Mouse (Mus musculus) stomach, embryonic 16.5 days (tissue): ENCODE measurements around the gene Tomm7. TPM values are rescaled to one million over a fixed set of nuclear protein-coding genes. Genes with fewer than 3 reads are reported as not detected.
"Not testable (repeated sequence)": the region's sequence is repeated elsewhere in the genome, so short reads cannot be mapped to it uniquely, and the experiment has no call there.

Experiments
- ATAC-seq: fragments of 200-750 bp; cut with Nextera tagmentation; 2 replicates; pipeline ENCODE4 v1.8.0; 2017; ENCODE audit warnings: moderate number of reproducible peaks, moderate TSS enrichment; ENCODE audit not compliant: insufficient read depth, low FRiP score
- H3K27ac ChIP-seq: fragments of 300-500 bp; sonication (generic); 2 replicates; pipeline ENCODE4 v1.5.1; 2014; ENCODE audit warnings: low read length
- H3K27me3 ChIP-seq: fragments of 300-500 bp; sonication (generic); 2 replicates; pipeline ENCODE4 v1.6.1; 2014; ENCODE audit warnings: low read length, control low read depth, mixed read lengths; ENCODE audit not compliant: control insufficient read depth, insufficient read depth
- H3K36me3 ChIP-seq: fragments of 300-500 bp; sonication (generic); 2 replicates; pipeline ENCODE4 v1.6.1; 2014; ENCODE audit warnings: low read length; ENCODE audit not compliant: control insufficient read depth, insufficient read depth
- H3K4me1 ChIP-seq: fragments of 300-500 bp; sonication (generic); 2 replicates; pipeline ENCODE4 v1.6.1; 2014; ENCODE audit warnings: low read length, control low read depth, mixed read lengths; ENCODE audit not compliant: control insufficient read depth, insufficient read depth
- H3K4me2 ChIP-seq: fragments of 300-500 bp; sonication (generic); 2 replicates; pipeline ENCODE4 v1.6.1; 2014; ENCODE audit warnings: low read depth, low read length, mixed read lengths
- H3K4me3 ChIP-seq: fragments of 300-500 bp; sonication (generic); replicated peaks from 2 replicates; pipeline ENCODE4 v1.5.1; 2014; ENCODE audit warnings: mild to moderate bottlenecking, low read length
- H3K9ac ChIP-seq: fragments of 300-500 bp; sonication (generic); 2 replicates; pipeline ENCODE4 v1.6.1; 2014; ENCODE audit warnings: low read length
- H3K9me3 ChIP-seq: fragments of 300-500 bp; sonication (generic); replicated peaks from 2 replicates; pipeline ENCODE4 v1.6.1; 2016; ENCODE audit warnings: low read length, control low read depth; ENCODE audit not compliant: control insufficient read depth
- WGBS: fragments of 180-500 bp; shearing (Covaris S2); extraction: QIAGEN DNeasy Blood & Tissue Kit; methylation state at CpG from one replicate; pipeline ENCODE4 v1.1.7; 2014; 5-methylcytosine and 5-hydroxymethylcytosine counted together
- polyA plus RNA-seq: library from polyadenylated mRNA; unstranded; fragments of >200 nt; fragmentation: Nextera tagmentation; extraction: Ambion mirVana; gene quantifications from 2 replicates; pipeline ENCODE4 v1.2.1, GENCODE M21; 2015

Gene Tomm7
- 106 and 120 TPM in 2 replicates for polyA plus RNA-seq

GRCm38 (mm10) chr5:23843674-23844530 lies at the start of gene Tomm7:
Gene Tomm7, minus strand, starts transcription at chr5:23844161.
- no peaks in the 10 kb centered on the region for H3K36me3 ChIP-seq
- peak; percentile 97 for ATAC-seq
- H3K4me1 ChIP-seq: peaks cover 5% of the 10 kb centered on the region
- under 1% methylated on average over 44 of the region's 44 CpGs for WGBS
- peak within 1 kb of the TSS; percentile 87 for H3K9ac ChIP-seq
- H3K4me2 ChIP-seq: peak within 1 kb of the TSS; percentile 86
- peak within 1 kb of the TSS; percentile 86 for H3K27ac ChIP-seq
- no peaks in the 10 kb centered on the region for H3K27me3 ChIP-seq
- H3K9me3 ChIP-seq: no peaks in the 10 kb centered on the region
- H3K4me3 ChIP-seq: peak within 1 kb of the TSS; percentile 90

GRCm38 (mm10) chr5:23893156-23893863 lies 49.3 kb upstream of the Tomm7 start:
- H3K36me3 ChIP-seq: no peaks in the 10 kb centered on the region

GRCm38 (mm10) chr5:23890734-23891133 lies 46.8 kb upstream of the Tomm7 start:
- H3K36me3 ChIP-seq: no peaks in the 10 kb centered on the region
- H3K9me3 ChIP-seq: no peaks in the 10 kb centered on the region
- no peak for ATAC-seq

More at GRCm38 (mm10) chr5:23893156-23893863, 49.3 kb upstream of the Tomm7 start:
- Histone ChIP-seq H3K9ac (no peak overlapping the region), H3K4me2 (no peak overlapping the region), H3K4me3 (no peak overlapping the region), H3K27ac (no peak overlapping the region), H3K27me3 (no peaks in the 10 kb centered on the region), H3K4me1 (no peaks in the 10 kb centered on the region), H3K9me3 (no peaks in the 10 kb centered on the region)
- WGBS: 71% methylated on average over 5 of the region's 5 CpGs
- ATAC-seq: no peak

GRCm38 (mm10) chr5:23889461-23889860 lies 45.5 kb upstream of the Tomm7 start:
- H3K36me3 ChIP-seq: no peaks in the 10 kb centered on the region
- WGBS: 66% methylated on average over 4 of the region's 4 CpGs
- no peaks in the 10 kb centered on the region for H3K9me3 ChIP-seq
- no peak for ATAC-seq
- no peak overlapping the region for H3K4me3 ChIP-seq
- H3K27me3 ChIP-seq: no peaks in the 10 kb centered on the region
- no peak overlapping the region for H3K4me2 ChIP-seq
- no peak overlapping the region for H3K9ac ChIP-seq
- no peaks in the 10 kb centered on the region for H3K4me1 ChIP-seq
- H3K27ac ChIP-seq: no peak overlapping the region

More at GRCm38 (mm10) chr5:23890734-23891133, 46.8 kb upstream of the Tomm7 start:
- Histone ChIP-seq H3K27ac (no peak overlapping the region), H3K27me3 (no peaks in the 10 kb centered on the region), H3K4me2 (no peak overlapping the region), H3K4me1 (no peaks in the 10 kb centered on the region), H3K4me3 (no peak overlapping the region), H3K9ac (no peak overlapping the region)
- 41% methylated on average over 10 of the region's 10 CpGs for WGBS

GRCm38 (mm10) chr5:23887111-23887510 lies 43.1 kb upstream of the Tomm7 start:
- Histone ChIP-seq H3K9me3 (no peaks in the 10 kb centered on the region), H3K4me1 (no peaks in the 10 kb centered on the region), H3K36me3 (no peaks in the 10 kb centered on the region), H3K27ac (no peak overlapping the region), H3K9ac (no peak overlapping the region), H3K4me3 (no peak overlapping the region), H3K27me3 (no peaks in the 10 kb centered on the region), H3K4me2 (no peak overlapping the region)
- no peak for ATAC-seq
- 57% methylated on average over 3 of the region's 3 CpGs for WGBS

- Histone ChIP-seq H3K9me3 (no peaks in the 10 kb centered on the region), H3K9ac (no peak overlapping the region), H3K27me3 (no peaks in the 10 kb centered on the region), H3K27ac (no peak overlapping the region), H3K4me2 (no peak overlapping the region), H3K36me3 (no peaks in the 10 kb centered on the region), H3K4me3 (no peak overlapping the region), H3K4me1 (no peaks in the 10 kb centered on the region)
- no peak for ATAC-seq
- 48% methylated on average over 5 of the region's 5 CpGs for WGBS
Measured at GRCm38 (mm10) chr5:23874457-23874856, 30.5 kb upstream of the Tomm7 start.

- Histone ChIP-seq H3K27ac (no peak overlapping the region), H3K4me2 (no peak overlapping the region), H3K9ac (no peak overlapping the region), H3K9me3 (no peaks in the 10 kb centered on the region), H3K27me3 (no peaks in the 10 kb centered on the region), H3K36me3 (no peaks in the 10 kb centered on the region), H3K4me1 (no peaks in the 10 kb centered on the region), H3K4me3 (no peak overlapping the region)
- 77% methylated on average over 6 of the region's 6 CpGs for WGBS
- no peak for ATAC-seq
Measured at GRCm38 (mm10) chr5:23872586-23872985, 28.6 kb upstream of the Tomm7 start.

- H3K4me1 ChIP-seq, H3K9ac ChIP-seq, ATAC-seq, H3K4me3 ChIP-seq, H3K4me2 ChIP-seq, H3K9me3 ChIP-seq, H3K27ac ChIP-seq, H3K27me3 ChIP-seq, H3K36me3 ChIP-seq: not testable (repeated sequence)
- 81% methylated on average over 2 of the region's 2 CpGs for WGBS
Measured at GRCm38 (mm10) chr5:23871323-23871722, 27.4 kb upstream of the Tomm7 start.

- H3K9ac ChIP-seq: no peak overlapping the region
- H3K4me3 ChIP-seq: no peak overlapping the region
- no peak overlapping the region for H3K4me2 ChIP-seq
- H3K9me3 ChIP-seq: no peaks in the 10 kb centered on the region
- no peaks in the 10 kb centered on the region for H3K27me3 ChIP-seq
- 91% methylated on average over 5 of the region's 5 CpGs for WGBS
- peaks cover 16% of the 10 kb centered on the region for H3K4me1 ChIP-seq
- H3K27ac ChIP-seq: no peak overlapping the region
- no peaks in the 10 kb centered on the region for H3K36me3 ChIP-seq
- no peak for ATAC-seq
Measured at GRCm38 (mm10) chr5:23865941-23866340, 22.0 kb upstream of the Tomm7 start.
